Mouse (Mus musculus): ENCODE measurements around the gene Kcnmb3. TPM values are rescaled to one million over a fixed set of nuclear protein-coding genes. Genes with fewer than 3 reads are reported as not detected.

Kcnmb3 gene
- polyA plus RNA-seq, 1 experiment = not detected

GRCm38 (mm10) chr3:32495856-32496710 is 4.1 kb upstream of the Kcnmb3 start:
- Histone ChIP-seq H3K4me1 (ENCODE audit: control insufficient read depth, insufficient read depth, low read length) (no peaks in the 10 kb centered on the region), H3K4me3 (replicated peaks; ENCODE audit: extremely low read depth, low read depth, low read length) (no peak overlapping the region)
- no peak for DNase-seq
- TF ChIP-seq POLR2A (IDR thresholded peaks at IDR 0.05; ENCODE audit: borderline replicate concordance, extremely low read depth, low read depth, low read length) = no peak
- no peak for TF ChIP-seq CTCF (IDR thresholded peaks at IDR 0.05; ENCODE audit: insufficient read depth, low read length)
- 62% methylated on average over 8 of the region's 8 CpGs for WGBS

DNA sequence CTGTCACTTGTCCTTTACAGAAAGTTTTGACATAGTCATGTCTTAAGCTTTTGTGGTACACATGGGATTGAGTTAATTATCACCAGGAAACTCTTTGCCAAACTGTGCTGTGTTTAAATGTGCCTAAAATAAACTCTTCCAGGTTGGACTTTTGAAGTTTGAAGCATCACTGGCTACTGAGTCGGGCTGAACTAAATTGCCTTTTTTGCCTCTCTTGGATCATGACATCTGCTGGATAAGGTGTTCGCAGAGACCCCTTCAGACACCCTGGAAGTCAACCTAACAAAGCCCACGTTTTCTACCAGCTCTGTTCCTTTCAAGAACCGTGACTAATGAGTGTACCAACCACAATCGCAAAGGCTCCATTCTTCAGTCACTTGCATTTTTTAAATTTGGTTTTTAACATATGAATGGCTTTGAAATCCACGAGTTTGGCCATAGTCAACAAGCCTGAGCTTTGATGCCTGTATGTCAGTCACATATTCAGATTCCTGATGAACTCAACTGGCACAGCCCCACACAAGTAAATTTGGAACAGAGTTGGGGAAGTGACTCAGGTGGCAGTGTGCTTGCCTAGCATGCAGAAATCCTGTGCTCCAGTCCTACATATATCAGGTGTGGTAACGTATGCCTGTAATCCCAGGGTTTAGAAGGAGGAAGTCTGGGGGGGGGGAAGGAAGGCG is 3.2 kb upstream of the Kcnmb3 start:
- Histone ChIP-seq H3K4me3 (replicated peaks; ENCODE audit: extremely low read depth, low read depth, low read length) (no peak overlapping the region), H3K4me1 (ENCODE audit: control insufficient read depth, insufficient read depth, low read length) (no peaks in the 10 kb centered on the region)
- DNase-seq = no peak
- 69% methylated on average over 8 of the region's 8 CpGs for WGBS
- TF ChIP-seq POLR2A (IDR thresholded peaks at IDR 0.05; ENCODE audit: borderline replicate concordance, extremely low read depth, low read depth, low read length) = no peak
- no peak for TF ChIP-seq CTCF (IDR thresholded peaks at IDR 0.05; ENCODE audit: insufficient read depth, low read length)

- TF ChIP-seq CTCF (IDR thresholded peaks at IDR 0.05; ENCODE audit: insufficient read depth, low read length) = no peak
- TF ChIP-seq POLR2A (IDR thresholded peaks at IDR 0.05; ENCODE audit: borderline replicate concordance, extremely low read depth, low read depth, low read length) = no peak
- Histone ChIP-seq H3K4me1 (ENCODE audit: control insufficient read depth, insufficient read depth, low read length) (no peaks in the 10 kb centered on the region), H3K4me3 (replicated peaks; ENCODE audit: extremely low read depth, low read depth, low read length) (no peak overlapping the region)
- DNase-seq = no peak
- WGBS = 83% methylated on average over 8 of the region's 8 CpGs
Observed at GRCm38 (mm10) chr3:32494387-32495087, 2.5 kb upstream of the Kcnmb3 start.

GRCm38 (mm10) chr3:32490928-32491315 is 1.1 kb downstream of the Kcnmb3 start:
- H3K4me3 ChIP-seq (replicated peaks; ENCODE audit: extremely low read depth, low read depth, low read length) = no peak overlapping the region
- no peaks in the 10 kb centered on the region for H3K4me1 ChIP-seq (ENCODE audit: control insufficient read depth, insufficient read depth, low read length)
- DNase-seq = no peak
- TF ChIP-seq POLR2A (IDR thresholded peaks at IDR 0.05; ENCODE audit: borderline replicate concordance, extremely low read depth, low read depth, low read length) = no peak
- TF ChIP-seq CTCF (IDR thresholded peaks at IDR 0.05; ENCODE audit: insufficient read depth, low read length) = no peak

GRCm38 (mm10) chr3:32490076-32490927 is 1.7 kb downstream of the Kcnmb3 start:
- no peaks in the 10 kb centered on the region for H3K4me1 ChIP-seq (ENCODE audit: control insufficient read depth, insufficient read depth, low read length)
- TF ChIP-seq CTCF (IDR thresholded peaks at IDR 0.05; ENCODE audit: insufficient read depth, low read length) (no peak), POLR2A (IDR thresholded peaks at IDR 0.05; ENCODE audit: borderline replicate concordance, extremely low read depth, low read depth, low read length) (no peak)
- WGBS = 71% methylated on average over 15 of the region's 15 CpGs
- no peak overlapping the region for H3K4me3 ChIP-seq (replicated peaks; ENCODE audit: extremely low read depth, low read depth, low read length)
- no peak for DNase-seq

DNA sequence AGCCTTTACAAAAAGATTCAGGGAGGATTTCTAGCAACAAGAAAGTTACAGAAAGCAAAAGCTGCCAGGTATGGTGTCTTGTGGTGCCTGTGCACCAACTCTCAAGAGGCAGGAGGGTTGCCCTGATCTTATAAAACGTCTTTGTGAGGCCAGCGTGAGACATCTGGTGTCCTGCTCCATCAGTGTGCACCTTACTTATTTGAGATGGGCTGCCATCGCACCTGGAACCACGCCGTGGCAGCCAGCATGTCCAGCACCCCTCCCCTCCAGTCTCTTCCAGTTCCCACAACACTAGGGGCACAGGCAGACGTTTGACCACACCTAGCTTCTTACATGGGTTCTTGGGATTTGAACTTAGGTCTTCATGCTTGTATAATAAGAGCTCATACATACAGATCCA is 3.9 kb downstream of the Kcnmb3 start:
- DNase-seq = no peak
- no peak for TF ChIP-seq POLR2A (IDR thresholded peaks at IDR 0.05; ENCODE audit: borderline replicate concordance, extremely low read depth, low read depth, low read length)
- TF ChIP-seq CTCF (IDR thresholded peaks at IDR 0.05; ENCODE audit: insufficient read depth, low read length) = no peak
- Histone ChIP-seq H3K4me1 (ENCODE audit: control insufficient read depth, insufficient read depth, low read length) (no peaks in the 10 kb centered on the region), H3K4me3 (replicated peaks; ENCODE audit: extremely low read depth, low read depth, low read length) (no peak overlapping the region)
- 80% methylated on average over 6 of the region's 6 CpGs for WGBS

- Histone ChIP-seq H3K4me3 (replicated peaks; ENCODE audit: extremely low read depth, low read depth, low read length) (no peak overlapping the region), H3K4me1 (ENCODE audit: control insufficient read depth, insufficient read depth, low read length) (no peaks in the 10 kb centered on the region)
- TF ChIP-seq POLR2A (IDR thresholded peaks at IDR 0.05; ENCODE audit: borderline replicate concordance, extremely low read depth, low read depth, low read length) (no peak), CTCF (IDR thresholded peaks at IDR 0.05; ENCODE audit: insufficient read depth, low read length) (no peak)
- whole genome bisulfite sequencing = 69% methylated on average over 4 of the region's 4 CpGs
- DNase-seq = no peak
Observed at GRCm38 (mm10) chr3:32486543-32486942, 5.5 kb downstream of the Kcnmb3 start.

DNA sequence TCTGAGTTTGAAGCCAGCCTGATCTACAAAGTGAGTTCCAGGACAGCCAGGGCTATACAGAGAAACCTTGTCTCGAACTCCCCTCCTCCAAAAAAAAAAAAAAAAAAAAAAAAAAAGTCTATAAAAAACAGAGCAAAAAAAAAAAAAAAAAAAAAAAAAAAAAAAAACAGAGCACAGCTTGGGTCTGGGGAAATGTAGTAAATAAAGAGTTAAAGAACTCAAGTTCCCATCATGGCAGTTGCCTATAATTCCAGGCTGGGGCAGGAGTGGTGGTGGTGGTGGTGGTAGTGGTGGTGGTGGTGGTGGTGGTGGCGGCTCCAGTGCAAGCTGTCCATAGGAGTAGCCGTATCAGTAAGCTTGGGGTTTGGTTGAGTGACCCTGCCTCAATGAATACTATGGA is 9.0 kb downstream of the Kcnmb3 start:
- Histone ChIP-seq H3K4me3 (replicated peaks; ENCODE audit: extremely low read depth, low read depth, low read length) (no peak overlapping the region), H3K4me1 (ENCODE audit: control insufficient read depth, insufficient read depth, low read length) (no peaks in the 10 kb centered on the region)
- 74% methylated on average over 3 of the region's 3 CpGs for WGBS
- no peak for DNase-seq
- no peak for TF ChIP-seq CTCF (IDR thresholded peaks at IDR 0.05; ENCODE audit: insufficient read depth, low read length)
- no peak for TF ChIP-seq POLR2A (IDR thresholded peaks at IDR 0.05; ENCODE audit: borderline replicate concordance, extremely low read depth, low read depth, low read length)

- no peak for TF ChIP-seq CTCF (IDR thresholded peaks at IDR 0.05; ENCODE audit: insufficient read depth, low read length)
- no peak for TF ChIP-seq POLR2A (IDR thresholded peaks at IDR 0.05; ENCODE audit: borderline replicate concordance, extremely low read depth, low read depth, low read length)
- WGBS = 89% methylated on average over 7 of the region's 7 CpGs
- H3K4me1 ChIP-seq (ENCODE audit: control insufficient read depth, insufficient read depth, low read length) = no peaks in the 10 kb centered on the region
- no peak for DNase-seq
- H3K4me3 ChIP-seq (replicated peaks; ENCODE audit: extremely low read depth, low read depth, low read length) = no peak overlapping the region
Observed at GRCm38 (mm10) chr3:32479961-32480360, 12.1 kb downstream of the Kcnmb3 start.

Data from lung, adult 2 months (tissue).